Mouse (Mus musculus): ENCODE data around the gene Morn5. TPM values are rescaled to one million over a fixed set of nuclear protein-coding genes. Genes with fewer than 3 reads are reported as not detected.

Gene Morn5
- total RNA-seq, 1 experiment from 2014 or later = not detected

- no peak for ATAC-seq (replicated peaks; ENCODE audit: insufficient number of reproducible peaks, low FRiP score, low TSS enrichment, poor library complexity, severe bottlenecking)
Measured at GRCm38 (mm10) chr2:36101866-36102558, 52.8 kb downstream of the Morn5 start.

- ATAC-seq (replicated peaks; ENCODE audit: insufficient number of reproducible peaks, low FRiP score, low TSS enrichment, poor library complexity, severe bottlenecking) = no peak
Measured at GRCm38 (mm10) chr2:36102559-36102946, 53.3 kb downstream of the Morn5 start.

GRCm38 (mm10) chr2:36103069-36103554, 53.9 kb downstream of the Morn5 start:
- ATAC-seq (replicated peaks; ENCODE audit: insufficient number of reproducible peaks, low FRiP score, low TSS enrichment, poor library complexity, severe bottlenecking) = no peak

GRCm38 (mm10) chr2:36103555-36104367, 54.5 kb downstream of the Morn5 start:
- ATAC-seq (replicated peaks; ENCODE audit: insufficient number of reproducible peaks, low FRiP score, low TSS enrichment, poor library complexity, severe bottlenecking) = no peak

- ATAC-seq (replicated peaks; ENCODE audit: insufficient number of reproducible peaks, low FRiP score, low TSS enrichment, poor library complexity, severe bottlenecking) = no peak
Measured at GRCm38 (mm10) chr2:36104436-36104955, 55.2 kb downstream of the Morn5 start.

GRCm38 (mm10) chr2:36104956-36105741, 55.9 kb downstream of the Morn5 start, which contains the start of gene Lhx6:
TSS of gene Lhx6 (minus strand) at chr2:36105408.
- no peak for ATAC-seq (replicated peaks; ENCODE audit: insufficient number of reproducible peaks, low FRiP score, low TSS enrichment, poor library complexity, severe bottlenecking)

- ATAC-seq (replicated peaks; ENCODE audit: insufficient number of reproducible peaks, low FRiP score, low TSS enrichment, poor library complexity, severe bottlenecking) = no peak
Measured at GRCm38 (mm10) chr2:36108615-36109014, 59.4 kb downstream of the Morn5 start.

- ATAC-seq (replicated peaks; ENCODE audit: insufficient number of reproducible peaks, low FRiP score, low TSS enrichment, poor library complexity, severe bottlenecking) = no peak
Measured at GRCm38 (mm10) chr2:36112632-36113031, 63.4 kb downstream of the Morn5 start.

- no peak for ATAC-seq (replicated peaks; ENCODE audit: insufficient number of reproducible peaks, low FRiP score, low TSS enrichment, poor library complexity, severe bottlenecking)
Measured at GRCm38 (mm10) chr2:36126795-36127429, 77.7 kb downstream of the Morn5 start.

GRCm38 (mm10) chr2:36127973-36128372, 78.7 kb downstream of the Morn5 start:
- ATAC-seq (replicated peaks; ENCODE audit: insufficient number of reproducible peaks, low FRiP score, low TSS enrichment, poor library complexity, severe bottlenecking) = no peak

GRCm38 (mm10) chr2:36129051-36129450, 79.8 kb downstream of the Morn5 start:
- no peak for ATAC-seq (replicated peaks; ENCODE audit: insufficient number of reproducible peaks, low FRiP score, low TSS enrichment, poor library complexity, severe bottlenecking)

Other genes with a start within 250 kb of the Morn5 start
- gene Ttll11, start 69.5 kb upstream of the Morn5 start, total RNA-seq (2017) = 1.6 TPM in 1 of 3 replicates, not detected in the others
- gene Ndufa8, start 52 bp upstream of the Morn5 start, total RNA-seq (2017) = 26.1 to 34.0 TPM (median 32.9 TPM) in 3 replicates
- not detected in 3 replicates for gene Lhx6, start 56.0 kb downstream of the Morn5 start, total RNA-seq (2017)
- gene Mrrf, start 86.9 kb downstream of the Morn5 start, total RNA-seq (2017) = 10.9 to 28.0 TPM (median 13.3 TPM) in 3 replicates
- gene Rbm18, start 87.3 kb downstream of the Morn5 start, total RNA-seq (2017) = 28.6 to 44.3 TPM (median 34.6 TPM) in 3 replicates
- gene Ptgs1, start 181.0 kb downstream of the Morn5 start, total RNA-seq (2017) = 1.8 to 7.6 TPM (median 4.1 TPM) in 3 replicates

All from monocyte, adult 5-6 weeks (primary cell).